Mouse (Mus musculus): ENCODE results near the gene Plcd3.

Gene Plcd3

DNA sequence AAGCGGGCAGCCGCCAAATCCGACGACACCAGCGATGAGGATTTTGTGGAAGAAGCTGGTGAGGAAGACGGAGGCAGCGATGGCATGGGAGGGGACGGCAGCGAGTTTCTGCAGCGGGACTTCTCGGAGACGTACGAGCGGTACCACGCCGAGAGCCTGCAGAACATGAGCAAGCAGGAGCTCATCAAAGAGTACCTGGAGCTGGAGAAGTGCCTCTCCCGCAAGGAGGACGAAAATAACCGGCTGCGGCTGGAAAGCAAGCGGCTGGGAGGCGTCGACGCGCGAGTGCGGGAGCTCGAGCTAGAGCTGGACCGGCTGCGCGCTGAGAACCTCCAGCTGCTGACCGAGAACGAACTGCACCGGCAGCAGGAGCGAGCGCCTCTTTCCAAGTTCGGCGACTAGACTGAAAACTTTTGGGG lies 16.1 kb upstream of the Plcd3 start:
- no peak for DNase-seq (ENCODE audit: low spot score)

GRCm38 (mm10) chr11:103116959-103117590 lies 15.6 kb upstream of the Plcd3 start:
- DNase-seq (ENCODE audit: low spot score), result peak; percentile 80

DNA sequence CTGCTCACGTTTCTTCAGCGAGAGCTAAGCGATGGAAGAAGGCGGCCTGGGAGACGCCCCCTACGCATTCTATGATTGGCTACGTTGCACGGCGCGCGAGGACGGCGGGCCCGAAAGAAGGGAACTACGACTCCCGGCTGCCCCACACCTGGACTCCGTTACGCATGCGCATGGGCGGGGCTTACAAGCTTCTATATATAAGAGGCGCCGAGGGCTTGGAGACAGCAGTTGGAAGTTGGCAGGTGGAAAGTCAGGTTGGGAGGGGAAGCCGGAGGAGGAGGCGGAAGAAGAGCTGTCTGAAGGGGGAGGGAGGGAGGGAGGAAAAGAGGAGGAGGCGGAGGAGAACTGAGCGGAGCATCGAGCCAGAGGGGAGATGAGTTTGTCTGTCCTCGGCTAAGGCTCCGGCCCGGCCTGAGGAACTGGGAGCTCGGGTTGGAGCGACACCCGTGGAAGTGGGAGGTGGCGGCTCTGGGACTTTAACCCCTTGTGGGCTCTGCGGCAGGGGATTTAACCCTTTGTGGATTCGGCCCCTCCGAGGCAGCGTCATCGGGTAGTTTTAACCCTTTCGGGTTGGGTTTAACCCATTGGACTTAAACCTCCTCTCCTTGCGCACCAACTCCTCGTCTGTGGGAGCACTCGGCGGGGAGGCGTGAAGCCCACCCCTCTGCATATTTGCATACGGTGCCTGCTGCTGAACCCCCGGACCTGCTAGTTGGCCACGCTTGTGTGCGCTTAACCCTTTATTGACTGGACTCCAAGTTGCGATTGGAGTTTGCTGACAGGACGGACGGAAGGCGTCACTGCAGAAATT lies 14.8 kb upstream of the Plcd3 start, which contains the start of gene Hexim1:
Hexim1 (plus strand) TSS at position 224 of the 811 bp plus-strand sequence.
- DNase-seq (ENCODE audit: low spot score), result peak; percentile 100

DNA sequence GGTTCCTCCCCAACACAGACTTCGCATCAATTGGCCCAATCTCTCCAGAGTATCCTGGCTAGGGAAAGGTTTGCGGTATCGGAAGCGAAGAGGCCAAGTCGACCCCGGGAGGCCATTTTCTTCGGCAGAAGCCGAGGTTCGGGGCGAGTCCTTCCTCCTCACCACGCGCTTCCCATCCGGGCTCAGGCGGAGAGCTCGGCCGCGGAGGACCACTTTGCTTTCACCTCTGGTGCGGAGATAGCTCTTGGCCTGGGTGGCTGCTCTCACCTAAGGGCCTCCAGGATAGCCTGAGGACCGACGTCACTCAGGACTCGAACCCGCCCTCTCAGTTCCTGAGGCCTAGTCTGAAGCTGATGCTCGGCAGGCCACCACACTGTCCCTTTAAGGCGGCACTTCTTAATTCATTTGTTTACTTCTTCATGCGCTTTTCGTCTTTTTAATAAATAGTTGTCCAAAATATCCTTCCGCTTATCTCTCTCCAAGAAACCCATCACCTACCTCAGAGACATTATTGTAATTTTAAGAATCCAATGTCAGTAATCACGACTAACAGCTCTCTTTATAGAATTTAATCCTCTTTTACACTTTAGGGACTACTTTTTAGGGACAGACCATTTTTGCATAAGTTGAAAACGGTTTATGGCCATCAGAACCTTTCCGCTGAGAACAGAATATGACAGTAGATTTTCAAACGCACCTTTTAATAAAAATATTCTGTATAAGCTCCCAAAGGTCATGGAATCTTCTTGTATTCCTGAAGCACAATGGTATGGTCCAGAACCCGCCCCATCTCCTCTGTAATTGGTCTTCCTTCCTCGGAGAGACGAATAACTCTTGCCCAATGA lies 13.9 kb upstream of the Plcd3 start:
- DNase-seq (ENCODE audit: low spot score), result peak; percentile 92

DNA sequence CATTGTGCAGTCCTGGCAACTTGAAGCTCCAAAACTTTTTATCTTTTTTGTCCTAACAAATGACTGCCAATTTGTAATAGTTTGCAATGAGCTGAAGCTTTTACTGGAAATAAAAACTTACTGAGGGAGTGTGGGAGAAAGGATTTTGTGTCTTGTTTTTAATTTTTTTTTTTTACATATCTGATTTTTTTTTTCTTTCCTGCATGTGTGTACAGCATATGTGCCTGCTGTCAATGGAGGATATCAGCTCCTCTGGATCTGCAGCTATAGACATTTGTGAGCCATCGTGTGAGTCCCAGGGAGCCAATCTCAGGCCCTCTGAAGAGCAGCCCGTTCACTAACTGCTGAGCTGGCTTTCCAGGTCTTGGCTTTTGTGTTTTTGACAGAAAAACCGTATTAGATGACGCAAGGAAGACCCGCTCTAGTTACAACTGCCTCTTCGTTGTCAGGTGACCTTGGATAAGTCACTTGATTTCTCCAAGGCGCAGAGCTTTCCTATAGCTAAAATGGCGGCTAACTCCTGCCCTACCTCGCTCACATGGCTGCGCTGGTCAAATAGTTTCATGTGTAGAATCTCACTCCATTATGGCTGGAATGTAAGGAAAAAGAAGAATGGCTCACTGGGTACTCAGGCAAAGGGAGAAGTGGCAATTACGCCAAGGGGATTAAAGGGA lies 12.9 kb upstream of the Plcd3 start:
- DNase-seq (ENCODE audit: low spot score), result no peak

DNA sequence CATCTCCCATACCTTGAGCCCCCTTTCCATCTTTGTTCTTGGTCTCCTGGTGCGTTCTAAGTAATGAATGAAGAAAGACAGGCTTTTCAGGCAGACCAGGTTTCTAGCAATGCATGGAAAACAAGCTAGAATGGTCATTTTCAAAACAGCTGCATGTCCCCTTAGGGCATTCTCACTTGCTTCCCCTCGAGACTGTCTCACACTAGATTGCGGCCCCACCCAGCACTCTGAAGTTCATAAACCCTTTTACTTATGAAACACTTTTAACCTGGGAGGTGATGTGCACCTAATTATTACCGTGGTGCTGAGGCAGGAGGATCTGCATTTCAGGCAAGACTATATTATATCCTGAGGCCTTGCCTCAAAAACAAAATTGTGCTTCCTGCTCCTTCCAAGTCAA lies 12.3 kb upstream of the Plcd3 start:
- DNase-seq (ENCODE audit: low spot score), result no peak

GRCm38 (mm10) chr11:103113005-103113404 lies 11.5 kb upstream of the Plcd3 start:
- DNase-seq (ENCODE audit: low spot score), result no peak

GRCm38 (mm10) chr11:103112552-103112912 lies 11.1 kb upstream of the Plcd3 start:
- no peak for DNase-seq (ENCODE audit: low spot score)

- peak; percentile 87 for DNase-seq (ENCODE audit: low spot score)
Measured at GRCm38 (mm10) chr11:103111881-103112551, 10.6 kb upstream of the Plcd3 start.

DNA sequence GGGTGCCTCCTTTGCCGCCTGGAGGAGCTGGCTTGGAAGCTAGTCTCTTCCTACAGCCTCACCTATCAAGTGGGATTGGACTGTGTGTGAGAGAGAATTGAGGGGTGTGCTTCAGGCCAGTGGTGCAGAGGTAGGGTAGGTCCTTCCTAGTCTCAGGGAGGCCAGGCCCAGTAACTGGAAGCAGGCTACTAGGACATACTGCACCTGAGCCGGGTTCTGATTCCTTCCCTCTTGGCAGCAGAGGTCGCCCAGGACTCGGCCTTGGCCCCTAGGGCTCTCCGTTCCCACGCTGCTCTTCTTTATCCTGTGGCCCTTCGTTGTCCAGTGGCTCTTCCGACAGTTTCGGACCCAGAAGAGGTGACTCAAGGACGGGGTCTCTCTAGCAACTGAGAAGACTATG lies 9.8 kb upstream of the Plcd3 start:
- no peak for DNase-seq (ENCODE audit: low spot score)

DNA sequence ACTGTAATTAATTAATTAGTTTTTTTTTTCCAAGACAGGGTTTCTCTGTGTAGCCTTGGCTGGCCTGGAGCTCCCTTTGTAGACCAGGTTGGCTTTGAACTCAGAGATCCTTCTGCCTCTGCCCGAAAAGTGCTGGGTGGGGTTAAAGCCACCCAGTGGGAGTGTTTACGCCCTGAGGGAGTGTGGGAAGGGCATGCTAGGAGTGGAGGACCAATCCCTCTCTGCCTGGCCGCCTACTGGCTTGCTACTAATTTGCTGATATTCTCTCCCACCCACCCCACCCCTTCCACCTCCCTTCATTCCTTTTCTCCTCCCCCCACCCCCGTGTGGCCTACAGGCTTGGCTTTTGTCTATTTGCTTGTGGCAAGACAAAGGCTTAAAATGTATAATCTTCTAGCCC lies 4.9 kb upstream of the Plcd3 start:
- DNase-seq (ENCODE audit: low spot score), result no peak

DNA sequence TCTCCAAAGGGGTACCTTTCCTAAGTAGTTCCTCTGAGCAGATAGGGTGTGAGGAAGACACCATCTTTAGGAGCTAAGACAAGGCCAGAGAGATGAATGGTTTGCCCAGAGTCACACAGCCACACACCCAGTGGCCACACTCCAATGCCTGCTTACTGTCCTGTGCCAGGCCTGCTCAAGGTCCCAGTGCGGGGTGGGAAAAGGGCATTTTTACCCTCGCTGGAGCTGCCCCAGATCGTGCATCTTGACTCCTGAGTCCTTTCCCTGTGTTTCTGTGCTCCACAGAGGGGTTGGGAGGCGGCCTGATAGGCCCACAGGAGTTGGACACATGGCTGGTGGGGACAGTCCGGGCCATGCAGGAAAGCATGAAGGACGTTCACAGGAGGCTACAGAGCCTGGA lies 4.4 kb upstream of the Plcd3 start:
- no peak for DNase-seq (ENCODE audit: low spot score)

- DNase-seq (ENCODE audit: low spot score), result no peak
Measured at GRCm38 (mm10) chr11:103105180-103105725, 3.8 kb upstream of the Plcd3 start.

DNA sequence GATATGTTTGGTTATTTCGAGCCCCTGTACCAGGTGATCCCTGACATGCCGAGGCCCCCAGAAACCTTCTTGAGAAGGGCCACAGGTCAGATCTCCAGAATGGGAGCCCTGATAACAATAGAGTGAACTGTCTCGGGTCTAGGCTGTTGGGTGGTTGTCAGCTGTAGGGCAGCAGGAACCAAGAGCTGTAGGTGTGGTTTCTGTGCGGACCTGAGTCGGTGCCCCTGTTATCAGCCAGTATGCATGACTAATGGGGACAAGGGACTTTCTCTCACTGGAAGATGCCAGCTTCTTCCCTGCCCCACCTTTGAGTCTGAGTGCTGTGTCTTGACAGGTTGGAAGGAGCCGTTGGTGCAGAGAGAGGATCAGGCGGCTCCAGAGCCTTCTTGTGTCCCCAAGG lies 3.0 kb upstream of the Plcd3 start:
- DNase-seq (ENCODE audit: low spot score), result no peak

DNA sequence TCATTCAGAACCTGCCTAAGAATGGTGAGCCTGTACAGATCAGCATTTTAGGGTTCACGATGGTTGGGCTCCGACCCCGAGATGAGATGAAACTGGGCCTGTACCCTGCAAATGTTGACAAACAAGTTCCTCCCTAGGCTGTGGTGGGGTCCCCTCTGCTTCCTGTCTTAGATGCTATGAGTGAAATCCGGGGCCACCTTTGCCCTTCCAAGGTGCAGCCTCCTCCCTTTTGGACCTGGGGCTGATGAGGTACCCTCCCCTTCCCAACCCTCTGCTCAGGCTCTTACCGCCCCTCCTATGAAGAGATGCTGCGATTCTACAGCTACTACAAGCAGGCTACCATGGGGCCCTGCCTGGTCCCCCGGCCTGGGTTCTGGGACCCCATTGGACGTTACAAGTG lies 2.2 kb upstream of the Plcd3 start:
- DNase-seq (ENCODE audit: low spot score), result no peak

DNA sequence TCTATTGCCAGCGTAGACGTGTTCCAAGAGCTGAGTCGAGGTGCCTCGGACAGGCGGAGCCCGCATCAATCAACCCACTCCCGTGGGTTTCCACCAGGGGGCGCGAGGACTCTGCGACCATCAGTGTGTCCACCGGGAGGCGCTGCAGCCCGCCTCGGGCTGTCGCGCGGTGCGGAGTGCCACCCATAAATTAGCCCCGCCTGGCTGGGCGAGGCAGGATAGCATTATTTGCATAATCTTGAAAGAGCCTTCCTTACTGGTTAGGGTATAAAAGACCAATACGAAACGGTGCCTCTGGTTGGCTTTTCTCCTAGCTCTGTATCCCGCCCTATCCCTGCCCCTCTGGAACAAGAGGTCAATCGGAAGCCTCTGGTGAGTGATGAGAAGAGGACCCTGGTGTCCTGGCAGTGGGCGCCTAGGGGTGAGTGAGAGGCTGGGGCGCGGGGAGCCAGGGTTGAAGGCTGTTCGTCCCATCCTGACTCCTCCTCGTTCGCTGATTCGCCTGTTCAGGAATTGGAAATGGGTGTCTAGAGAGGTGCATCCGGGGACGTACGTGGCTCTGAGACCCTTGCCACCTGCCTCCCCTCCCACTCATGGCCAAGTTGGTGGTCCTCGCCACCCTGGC lies 1.4 kb upstream of the Plcd3 start:
- peak; percentile 97 for DNase-seq (ENCODE audit: low spot score)

DNA sequence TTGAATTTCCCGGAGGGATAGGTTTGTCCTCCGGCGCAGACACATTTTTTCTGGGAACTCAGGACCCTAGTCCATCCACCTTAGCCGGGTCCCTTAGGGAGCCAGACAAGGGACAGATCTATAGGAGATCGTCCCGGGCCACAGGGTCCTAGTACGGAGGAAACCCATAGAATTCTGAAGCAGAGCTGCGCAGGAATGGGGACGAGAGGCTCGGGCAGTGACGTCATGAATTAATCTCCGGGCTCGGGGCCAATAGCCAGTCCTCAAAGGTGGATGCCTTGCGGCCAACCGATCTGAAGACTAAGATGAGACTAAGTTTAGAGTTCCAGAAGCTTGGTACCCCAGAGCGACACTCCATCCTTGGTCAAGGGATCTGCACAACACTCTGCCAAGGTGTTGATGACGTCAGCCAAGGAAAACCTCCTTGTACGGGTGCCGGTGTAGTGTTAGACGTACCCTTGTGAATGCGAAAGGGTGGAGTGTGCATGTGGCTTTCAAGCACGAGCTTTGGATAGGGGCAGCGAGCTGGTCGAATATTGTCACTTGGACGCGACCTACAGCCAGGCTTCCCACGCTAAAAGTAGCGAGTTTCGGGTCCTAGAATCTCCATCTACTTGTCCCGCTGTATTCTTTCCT lies 526 bp upstream of the Plcd3 start:
- peak; percentile 69 for DNase-seq (ENCODE audit: low spot score)

DNA sequence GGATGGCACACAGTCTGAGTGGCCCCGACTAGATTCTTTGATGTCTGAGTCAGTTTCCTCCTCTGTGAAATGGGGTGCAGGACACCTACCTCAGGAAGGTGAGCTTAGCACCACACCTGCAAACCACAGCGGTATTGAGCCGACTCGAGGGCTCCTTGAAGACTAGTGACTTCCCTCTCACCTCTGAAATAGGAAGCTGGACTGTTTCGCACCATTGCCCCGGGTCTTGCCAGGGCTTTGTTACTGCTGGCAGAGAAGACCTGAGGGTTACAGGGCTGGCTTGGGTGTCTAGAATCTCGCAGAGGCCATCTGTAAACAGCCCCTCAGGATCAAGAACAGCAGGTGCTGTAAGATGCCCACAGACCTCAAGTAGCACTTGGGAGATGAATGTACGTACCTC lies 1.1 kb downstream of the Plcd3 start:
- no peak for DNase-seq (ENCODE audit: low spot score)

GRCm38 (mm10) chr11:103099352-103099940 lies 2.0 kb downstream of the Plcd3 start:
- no peak for DNase-seq (ENCODE audit: low spot score)
